Mouse (Mus musculus) kidney, adult 2 months (tissue): ENCODE results near the gene Plcl1. TPM values are rescaled to one million over a fixed set of nuclear protein-coding genes. Genes with fewer than 3 reads are reported as not detected.

ENCODE experiments used
- DNase-seq: peaks from one replicate; pipeline ENCODE4 v3.0.0; 2021
- H3K27ac ChIP-seq: fragments of 200-500 bp; 2 replicates; pipeline ENCODE4 v1.5.1; 2012; ENCODE audit warnings: low read depth, low read length, control low read depth, inconsistent platforms; ENCODE audit not compliant: insufficient read depth
- H3K27me3 ChIP-seq: fragments of 200-500 bp; replicated peaks from 2 replicates; pipeline ENCODE4 v1.6.1; 2012; ENCODE audit warnings: mild to moderate bottlenecking, moderate library complexity, low read length, inconsistent platforms; ENCODE audit not compliant: control insufficient read depth, insufficient read depth
- H3K36me3 ChIP-seq: fragments of 200-500 bp; 2 replicates; pipeline ENCODE4 v1.6.1; 2012; ENCODE audit warnings: mild to moderate bottlenecking, moderate library complexity, low read length, inconsistent platforms; ENCODE audit not compliant: control insufficient read depth, insufficient read depth
- H3K4me1 ChIP-seq: fragments of 200-500 bp; 2 replicates; pipeline ENCODE4 v1.6.1; 2011; ENCODE audit warnings: low read length; ENCODE audit not compliant: control insufficient read depth, insufficient read depth
- H3K4me3 ChIP-seq: fragments of 200-500 bp; 2 replicates; pipeline ENCODE4 v1.5.1; 2011; ENCODE audit warnings: mild to moderate bottlenecking, low read depth, low read length, control low read depth; ENCODE audit not compliant: insufficient read depth
- CTCF ChIP-seq: fragments of 200-500 bp; conservative IDR thresholded peaks from 2 replicates; pipeline ENCODE4 v1.5.1; 2011; ENCODE audit warnings: low read depth, mild to moderate bottlenecking, control low read depth, low read length, moderate library complexity, mixed read lengths; ENCODE audit not compliant: insufficient read depth, insufficient read length
- POLR2A ChIP-seq: fragments of 200-500 bp; IDR thresholded peaks from one replicate; pipeline ENCODE4 v1.6.1; 2011; ENCODE audit warnings: low read depth, low read length, control low read depth
- WGBS: fragments of 180-500 bp; shearing (Covaris S2); methylation state at CpG from one replicate; pipeline ENCODE4 v1.1.7; 2018; 5-methylcytosine and 5-hydroxymethylcytosine counted together
- polyA plus RNA-seq: library from polyadenylated mRNA; depleted of rRNA; stranded (reverse); fragments of >200 nt; gene quantifications from 2 replicates; pipeline ENCODE4 v1.2.3, GENCODE M21; 2012

Gene Plcl1
- polyA plus RNA-seq, 1 experiment, result 4.2 TPM

DNA sequence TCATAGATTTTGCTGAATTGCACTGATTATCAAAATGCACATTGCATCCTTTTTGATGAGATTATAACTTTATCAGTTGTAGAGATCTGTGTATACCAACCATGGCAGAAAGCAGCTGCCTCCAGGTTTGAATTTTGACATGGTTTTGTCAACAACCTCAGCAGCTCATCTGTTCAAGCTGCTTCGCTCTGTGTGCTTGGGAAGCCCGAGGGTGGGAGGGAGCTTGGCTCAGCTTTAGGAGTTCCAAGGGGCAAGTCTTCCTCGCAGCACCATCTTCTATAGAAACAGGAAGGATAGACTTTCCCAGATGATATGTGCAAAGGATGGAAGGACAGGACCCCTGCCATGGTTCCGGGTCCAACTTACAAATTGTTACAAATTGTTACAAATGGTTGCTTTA lies 32.9 kb downstream of the Plcl1 start:
- DNase-seq, result no peak
- H3K4me3 ChIP-seq, result no peak overlapping the region
- H3K4me1 ChIP-seq, result no peaks in the 10 kb centered on the region
- no peak overlapping the region for H3K27ac ChIP-seq
- no peaks in the 10 kb centered on the region for H3K36me3 ChIP-seq
- no peaks in the 10 kb centered on the region for H3K27me3 ChIP-seq
- TF ChIP-seq CTCF, result no peak
- TF ChIP-seq POLR2A, result no peak
- WGBS, result 85% methylated on average over 4 of the region's 4 CpGs

DNA sequence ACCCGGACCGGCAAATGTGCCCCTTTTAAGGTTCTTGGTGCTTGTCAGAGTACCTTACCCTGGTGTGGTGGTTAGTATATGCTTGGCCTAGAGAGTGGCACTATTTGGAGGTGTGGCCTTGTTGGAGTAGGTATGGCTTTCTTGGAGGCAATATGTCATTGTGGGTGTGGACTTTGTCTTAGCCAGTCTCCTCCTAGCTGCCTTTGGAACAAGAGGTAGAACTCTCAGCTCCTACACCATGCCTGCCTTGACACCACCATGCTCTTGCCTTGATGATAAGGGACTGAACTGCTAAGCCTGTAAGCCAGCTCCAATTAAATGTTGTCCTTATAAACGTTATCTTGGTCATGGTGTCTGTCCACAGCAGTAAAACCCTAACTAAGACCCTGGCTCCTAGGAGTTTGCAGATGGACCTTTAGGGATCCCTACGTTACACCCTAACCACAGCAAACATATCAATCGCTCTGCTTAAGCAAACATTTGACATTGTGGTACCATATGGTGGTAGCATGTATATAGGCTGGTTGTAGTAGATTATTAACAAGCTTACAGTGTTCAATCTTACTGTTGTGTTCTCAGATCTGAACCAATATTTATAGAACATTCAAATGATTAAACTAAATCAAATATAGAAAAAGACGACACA lies 39.4 kb downstream of the Plcl1 start:
- TF ChIP-seq POLR2A (no peak), CTCF (no peak)
- WGBS, result 87% methylated on average over 6 of the region's 6 CpGs
- Histone ChIP-seq H3K4me1 (peaks cover 4% of the 10 kb centered on the region; the same call in 1 of the 2 replicates), H3K27ac (no peak overlapping the region), H3K36me3 (no peaks in the 10 kb centered on the region), H3K4me3 (no peak overlapping the region), H3K27me3 (no peaks in the 10 kb centered on the region)
- DNase-seq, result no peak

DNA sequence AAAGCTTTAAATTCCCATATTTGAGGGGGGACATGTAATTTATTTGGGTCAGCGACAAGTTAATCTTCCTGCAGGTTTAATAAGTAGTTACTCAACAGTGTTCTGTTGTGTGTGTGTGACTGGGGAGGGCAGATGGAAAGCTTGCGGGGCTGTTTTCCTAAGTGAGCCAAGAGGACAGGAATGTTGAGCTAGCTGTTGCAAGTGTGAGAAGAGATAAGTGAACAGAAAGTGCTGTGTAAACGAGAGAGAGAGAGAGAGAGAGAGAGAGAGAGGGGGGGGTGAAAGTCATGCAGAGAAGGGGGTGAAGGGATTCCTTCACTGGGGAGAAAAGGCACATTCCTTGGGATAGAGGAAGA lies 39.9 kb downstream of the Plcl1 start:
- 35% methylated on average over 3 of the region's 3 CpGs for WGBS
- TF ChIP-seq POLR2A (no peak), CTCF (no peak)
- DNase-seq, result no peak
- Histone ChIP-seq H3K4me1 (peaks cover 4% of the 10 kb centered on the region; the same call in 1 of the 2 replicates), H3K27me3 (no peaks in the 10 kb centered on the region), H3K4me3 (no peak overlapping the region), H3K36me3 (no peaks in the 10 kb centered on the region), H3K27ac (no peak overlapping the region)

- TF ChIP-seq CTCF, result no peak
- TF ChIP-seq POLR2A, result no peak
- Histone ChIP-seq H3K4me1 (peaks cover 4% of the 10 kb centered on the region; the same call in 1 of the 2 replicates), H3K27ac (no peak overlapping the region), H3K4me3 (no peak overlapping the region), H3K27me3 (no peaks in the 10 kb centered on the region), H3K36me3 (no peaks in the 10 kb centered on the region)
- no peak for DNase-seq
- 89% methylated on average over 5 of the region's 5 CpGs for WGBS
Measured at GRCm38 (mm10) chr1:55446273-55446672, 40.6 kb downstream of the Plcl1 start.

GRCm38 (mm10) chr1:55446876-55447275 lies 41.2 kb downstream of the Plcl1 start:
- no peaks in the 10 kb centered on the region for H3K27me3 ChIP-seq
- WGBS, result 80% methylated on average over 2 of the region's 2 CpGs
- no peak for TF ChIP-seq CTCF
- TF ChIP-seq POLR2A, result no peak
- H3K4me1 ChIP-seq, result peaks cover 4% of the 10 kb centered on the region; the same call in 1 of the 2 replicates
- no peak overlapping the region for H3K27ac ChIP-seq
- no peak for DNase-seq
- H3K36me3 ChIP-seq, result no peaks in the 10 kb centered on the region
- no peak overlapping the region for H3K4me3 ChIP-seq

DNA sequence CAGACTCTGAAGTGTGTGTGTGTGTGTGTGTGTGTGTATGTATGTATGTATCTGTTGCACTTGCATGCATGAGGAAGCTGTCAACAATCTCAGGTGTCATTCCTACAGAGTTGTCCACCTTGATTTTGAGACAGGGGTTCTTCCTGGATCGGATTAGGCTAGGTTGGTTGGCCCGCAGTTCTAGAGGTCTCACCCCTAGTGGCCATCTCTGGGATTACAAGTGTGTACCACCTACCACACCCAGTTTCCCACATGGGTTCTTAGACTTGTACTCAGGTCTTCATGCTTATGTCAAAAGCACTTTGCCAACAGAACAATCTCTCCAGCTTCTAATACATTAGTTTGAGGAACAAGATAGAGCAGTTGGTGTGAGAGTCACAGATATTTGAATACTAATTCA lies 41.9 kb downstream of the Plcl1 start:
- Histone ChIP-seq H3K27me3 (no peaks in the 10 kb centered on the region), H3K4me1 (peaks cover 4% of the 10 kb centered on the region; the same call in 1 of the 2 replicates), H3K4me3 (no peak overlapping the region), H3K27ac (no peak overlapping the region), H3K36me3 (no peaks in the 10 kb centered on the region)
- TF ChIP-seq CTCF, result no peak
- no peak for TF ChIP-seq POLR2A
- no peak for DNase-seq
- WGBS, result 85% methylated on average over 2 of the region's 2 CpGs

GRCm38 (mm10) chr1:55448104-55448503 lies 42.4 kb downstream of the Plcl1 start:
- no peak for DNase-seq
- Histone ChIP-seq H3K4me3 (no peak overlapping the region), H3K27ac (no peak overlapping the region), H3K4me1 (peaks cover 4% of the 10 kb centered on the region; the same call in 1 of the 2 replicates), H3K27me3 (no peaks in the 10 kb centered on the region), H3K36me3 (no peaks in the 10 kb centered on the region)
- 69% methylated on average over 1 of the region's 1 CpGs for WGBS
- TF ChIP-seq CTCF, result no peak
- TF ChIP-seq POLR2A, result no peak
